Mouse (Mus musculus) intestine, embryonic 15.5 days (tissue): ENCODE data around the gene Cenpb. TPM values are rescaled to one million over a fixed set of nuclear protein-coding genes. Genes with fewer than 3 reads are reported as not detected.

Experiments used
- ATAC-seq: fragments of 200-750 bp; cut with Nextera tagmentation; 2 replicates; pipeline ENCODE4 v1.8.0; 2017; ENCODE audit warnings: moderate TSS enrichment, moderate library complexity
- H3K27ac ChIP-seq: fragments of 300-500 bp; sonication (generic); 2 replicates; pipeline ENCODE4 v1.5.1; 2015; ENCODE audit warnings: mild to moderate bottlenecking, inconsistent platforms
- H3K27me3 ChIP-seq: fragments of 300-500 bp; sonication (generic); replicated peaks from 2 replicates; pipeline ENCODE4 v1.6.1; 2015; ENCODE audit warnings: inconsistent platforms
- H3K36me3 ChIP-seq: fragments of 300-500 bp; sonication (generic); 2 replicates; pipeline ENCODE4 v1.6.1; 2015; ENCODE audit warnings: inconsistent platforms
- H3K4me1 ChIP-seq: fragments of 300-500 bp; sonication (generic); replicated peaks from 2 replicates; pipeline ENCODE4 v1.6.1; 2015; ENCODE audit warnings: inconsistent platforms
- H3K4me2 ChIP-seq: fragments of 300-500 bp; sonication (generic); replicated peaks from 2 replicates; pipeline ENCODE4 v1.6.1; 2015; ENCODE audit warnings: mild to moderate bottlenecking, inconsistent platforms
- H3K4me3 ChIP-seq: fragments of 300-500 bp; sonication (generic); replicated peaks from 2 replicates; pipeline ENCODE4 v1.5.1; 2015; ENCODE audit warnings: inconsistent platforms
- H3K9ac ChIP-seq: fragments of 300-500 bp; sonication (generic); 2 replicates; pipeline ENCODE4 v1.6.1; 2015; ENCODE audit warnings: inconsistent platforms
- H3K9me3 ChIP-seq: fragments of 300-500 bp; sonication (generic); 2 replicates; pipeline ENCODE4 v1.6.1; 2016; ENCODE audit warnings: inconsistent platforms
- WGBS: fragments of 180-500 bp; shearing (Covaris S2); methylation state at CpG from one replicate; pipeline ENCODE4 v1.1.7; 2015; 5-methylcytosine and 5-hydroxymethylcytosine counted together
- polyA plus RNA-seq: library from polyadenylated mRNA; unstranded; fragments of >200 nt; fragmentation: Nextera tagmentation; extraction: Ambion mirVana; gene quantifications from 2 replicates; pipeline ENCODE4 v1.2.1, GENCODE M21; 2015

Cenpb gene
- polyA plus RNA-seq, 1 experiment from 2014 or later: 12.5 TPM

GRCm38 (mm10) chr2:131141336-131141986, 38.4 kb downstream of the Cenpb start:
- Histone ChIP-seq H3K36me3 (peaks cover 29% of the 10 kb centered on the region), H3K4me2 (no peak overlapping the region), H3K9me3 (no peaks in the 10 kb centered on the region), H3K27ac (no peak overlapping the region), H3K9ac (no peak overlapping the region), H3K4me3 (no peak overlapping the region), H3K4me1 (peaks cover 11% of the 10 kb centered on the region), H3K27me3 (no peaks in the 10 kb centered on the region)
- 89% methylated on average over 8 of the region's 8 CpGs for WGBS
- ATAC-seq: no peak

- H3K27ac ChIP-seq: 0 out of 2 replicates have a peak overlapping the region, but pooled peaks have one; percentile 22
- peaks cover 11% of the 10 kb centered on the region for H3K4me1 ChIP-seq
- WGBS: 60% methylated on average over 5 of the region's 5 CpGs
- no peaks in the 10 kb centered on the region for H3K27me3 ChIP-seq
- H3K4me2 ChIP-seq: no peak overlapping the region
- no peaks in the 10 kb centered on the region for H3K9me3 ChIP-seq
- H3K9ac ChIP-seq: no peak overlapping the region
- H3K4me3 ChIP-seq: no peak overlapping the region
- 0 out of 2 replicates have a peak, but pooled peaks have one; percentile 2 for ATAC-seq
- peaks cover 27% of the 10 kb centered on the region for H3K36me3 ChIP-seq
These were observed 39.3 kb downstream of the Cenpb start for GRCm38 (mm10) chr2:131140533-131140905.

GRCm38 (mm10) chr2:131139886-131140532, 39.9 kb downstream of the Cenpb start:
- Histone ChIP-seq H3K9me3 (no peaks in the 10 kb centered on the region), H3K4me3 (no peak overlapping the region), H3K9ac (no peak overlapping the region), H3K36me3 (peaks cover 24% of the 10 kb centered on the region), H3K4me2 (0 out of 2 replicates have a peak overlapping the region, but pooled peaks have one; percentile 17), H3K27me3 (no peaks in the 10 kb centered on the region), H3K27ac (peak overlapping the region; percentile 36; the same call in 1 of the 2 replicates), H3K4me1 (peaks cover 11% of the 10 kb centered on the region)
- peak; percentile 21 for ATAC-seq
- WGBS: 18% methylated on average over 5 of the region's 5 CpGs

- no peak overlapping the region for H3K4me3 ChIP-seq
- no peak overlapping the region for H3K4me2 ChIP-seq
- H3K27ac ChIP-seq: no peak overlapping the region
- H3K36me3 ChIP-seq: peaks cover 21% of the 10 kb centered on the region
- 86% methylated on average over 5 of the region's 5 CpGs for WGBS
- no peaks in the 10 kb centered on the region for H3K9me3 ChIP-seq
- peaks cover 11% of the 10 kb centered on the region for H3K4me1 ChIP-seq
- no peak for ATAC-seq
- no peaks in the 10 kb centered on the region for H3K27me3 ChIP-seq
- H3K9ac ChIP-seq: no peak overlapping the region
These were observed 40.6 kb downstream of the Cenpb start for GRCm38 (mm10) chr2:131139287-131139686.

- Histone ChIP-seq H3K9ac (no peak overlapping the region), H3K36me3 (peaks cover 20% of the 10 kb centered on the region), H3K27ac (no peak overlapping the region), H3K4me3 (no peak overlapping the region), H3K4me2 (no peak overlapping the region), H3K9me3 (no peaks in the 10 kb centered on the region), H3K4me1 (peaks cover 11% of the 10 kb centered on the region), H3K27me3 (no peaks in the 10 kb centered on the region)
- WGBS: 94% methylated on average over 7 of the region's 7 CpGs
- no peak for ATAC-seq
These were observed 41.1 kb downstream of the Cenpb start for GRCm38 (mm10) chr2:131138760-131139159.

GRCm38 (mm10) chr2:131138296-131138695, 41.6 kb downstream of the Cenpb start:
- 84% methylated on average over 4 of the region's 4 CpGs for WGBS

GRCm38 (mm10) chr2:131135521-131136139, 44.2 kb downstream of the Cenpb start:
- H3K4me2 ChIP-seq: no peak overlapping the region
- no peaks in the 10 kb centered on the region for H3K27me3 ChIP-seq
- H3K9me3 ChIP-seq: no peaks in the 10 kb centered on the region
- H3K27ac ChIP-seq: no peak overlapping the region
- no peak overlapping the region for H3K4me3 ChIP-seq
- WGBS: 63% methylated on average over 11 of the region's 11 CpGs
- 0 out of 2 replicates have a peak, but pooled peaks cover 6% of the 10 kb centered on the region for H3K4me1 ChIP-seq
- H3K9ac ChIP-seq: no peak overlapping the region
- peaks cover 13% of the 10 kb centered on the region; the same call in 1 of the 2 replicates for H3K36me3 ChIP-seq
- ATAC-seq: peak; percentile 84

More at GRCm38 (mm10) chr2:131138296-131138695, 41.6 kb downstream of the Cenpb start:
- Histone ChIP-seq H3K27ac (no peak overlapping the region), H3K9me3 (no peaks in the 10 kb centered on the region), H3K36me3 (peaks cover 15% of the 10 kb centered on the region), H3K4me3 (no peak overlapping the region), H3K4me2 (no peak overlapping the region), H3K27me3 (no peaks in the 10 kb centered on the region), H3K9ac (no peak overlapping the region), H3K4me1 (peaks cover 11% of the 10 kb centered on the region)
- ATAC-seq: no peak

GRCm38 (mm10) chr2:131134826-131135400, 45.0 kb downstream of the Cenpb start:
- H3K27ac ChIP-seq: no peak overlapping the region
- 88% methylated on average over 8 of the region's 8 CpGs for WGBS
- H3K9ac ChIP-seq: no peak overlapping the region
- no peak for ATAC-seq
- H3K4me3 ChIP-seq: no peak overlapping the region
- H3K27me3 ChIP-seq: no peaks in the 10 kb centered on the region
- peaks cover 13% of the 10 kb centered on the region; the same call in 1 of the 2 replicates for H3K36me3 ChIP-seq
- H3K9me3 ChIP-seq: no peaks in the 10 kb centered on the region
- H3K4me1 ChIP-seq: 0 out of 2 replicates have a peak, but pooled peaks cover 3% of the 10 kb centered on the region
- no peak overlapping the region for H3K4me2 ChIP-seq

- 0 out of 2 replicates have a peak, but pooled peaks have one; percentile 12 for ATAC-seq
- Histone ChIP-seq H3K4me2 (no peak overlapping the region), H3K9me3 (no peaks in the 10 kb centered on the region), H3K27ac (no peak overlapping the region), H3K9ac (no peak overlapping the region), H3K36me3 (peaks cover 13% of the 10 kb centered on the region; the same call in 1 of the 2 replicates), H3K27me3 (no peaks in the 10 kb centered on the region), H3K4me1 (0 out of 2 replicates have a peak, but pooled peaks cover 4% of the 10 kb centered on the region), H3K4me3 (no peak overlapping the region)
- WGBS: 76% methylated on average over 1 of the region's 1 CpGs
These were observed 45.5 kb downstream of the Cenpb start for GRCm38 (mm10) chr2:131134381-131134780.

- ATAC-seq: no peak
- Histone ChIP-seq H3K4me1 (peaks cover 4% of the 10 kb centered on the region; the same call in 1 of the 2 replicates), H3K9me3 (no peaks in the 10 kb centered on the region), H3K4me2 (no peak within 1 kb of the TSS), H3K36me3 (peaks cover 5% of the 10 kb centered on the region; the same call in 1 of the 2 replicates), H3K4me3 (no peak within 1 kb of the TSS), H3K27me3 (no peaks in the 10 kb centered on the region), H3K9ac (no peak within 1 kb of the TSS), H3K27ac (no peak within 1 kb of the TSS)
- 84% methylated on average over 9 of the region's 9 CpGs for WGBS
These were observed 46.8 kb downstream of the Cenpb start, which contains the start of gene Gm11037 for GRCm38 (mm10) chr2:131132930-131133547. Gene Gm11037, plus strand, starts transcription at chr2:131133497.

GRCm38 (mm10) chr2:131132111-131132888, 47.6 kb downstream of the Cenpb start:
- no peak for ATAC-seq
- H3K4me2 ChIP-seq: no peak overlapping the region
- no peak overlapping the region for H3K27ac ChIP-seq
- no peaks in the 10 kb centered on the region for H3K27me3 ChIP-seq
- H3K9me3 ChIP-seq: no peaks in the 10 kb centered on the region
- H3K4me1 ChIP-seq: peaks cover 4% of the 10 kb centered on the region; the same call in 1 of the 2 replicates
- H3K4me3 ChIP-seq: no peak overlapping the region
- 87% methylated on average over 10 of the region's 10 CpGs for WGBS
- H3K9ac ChIP-seq: no peak overlapping the region
- H3K36me3 ChIP-seq: peaks cover 5% of the 10 kb centered on the region; the same call in 1 of the 2 replicates
